Mouse (Mus musculus) MEL (cell line): ENCODE data around the gene Cd40. TPM values are rescaled to one million over a fixed set of nuclear protein-coding genes. Genes with fewer than 3 reads are reported as not detected.

ENCODE experiments used
- DNase-seq: peaks from one replicate; pipeline ENCODE4 v3.0.0; 2011; ENCODE audit warnings: low read depth, low spot score
- H3K27ac ChIP-seq: 2 replicates; pipeline ENCODE4 v1.5.1; 2012; ENCODE audit warnings: low read depth, mild to moderate bottlenecking, control low read depth, low read length, moderate library complexity; ENCODE audit not compliant: control insufficient read depth
- H3K27me3 ChIP-seq, 2 experiments: fragments of 150-350 bp in 1 of 2; sonication (generic) in 1 of 2; 2 replicates each; pipeline ENCODE4 v1.6.1; 2012; ENCODE audit warnings: low read length in 2 of 2, mild to moderate bottlenecking in 2 of 2, improper control_type of control experiment in 1 of 2, moderate library complexity in 1 of 2; ENCODE audit not compliant: insufficient read depth in 2 of 2, control insufficient read depth in 1 of 2
- H3K36me3 ChIP-seq, 2 experiments: 2 replicates each; pipeline ENCODE4 v1.6.1; 2012 to 2014; ENCODE audit warnings: low read length in 2 of 2, improper control_type of control experiment in 1 of 2, inconsistent platforms in 1 of 2, mild to moderate bottlenecking in 1 of 2; ENCODE audit not compliant: insufficient read depth in 2 of 2, control insufficient read depth in 1 of 2
- H3K4me1 ChIP-seq, 2 experiments: fragments of 150-350 bp in 1 of 2; sonication (generic) in 1 of 2; 2 replicates each; pipeline ENCODE4 v1.6.1; 2012; ENCODE audit warnings: low read length in 2 of 2, improper control_type of control experiment in 1 of 2, mild to moderate bottlenecking in 1 of 2; ENCODE audit not compliant: insufficient read depth in 2 of 2, control insufficient read depth in 1 of 2
- H3K4me3 ChIP-seq, 2 experiments: fragments of 150-350 bp in 1 of 2; sonication (generic) in 1 of 2; 2 replicates each; pipeline ENCODE4 v1.5.1; 2012; ENCODE audit warnings: low read depth in 2 of 2, low read length in 2 of 2, mild to moderate bottlenecking in 2 of 2, moderate library complexity in 2 of 2, control low read depth in 1 of 2, improper control_type of control experiment in 1 of 2; ENCODE audit not compliant: control insufficient read depth in 1 of 2, insufficient read depth in 1 of 2
- H3K79me2 ChIP-seq: 2 replicates; pipeline ENCODE4 v1.6.1; 2012; ENCODE audit warnings: mild to moderate bottlenecking, low read length, moderate library complexity; ENCODE audit not compliant: control insufficient read depth, poor library complexity, insufficient read depth
- H3K9ac ChIP-seq: 2 replicates; pipeline ENCODE4 v1.6.1; 2012; ENCODE audit warnings: low read depth, mild to moderate bottlenecking, control low read depth, low read length, moderate library complexity; ENCODE audit not compliant: control insufficient read depth, poor library complexity, severe bottlenecking
- H3K9me3 ChIP-seq: fragments of 150-350 bp; sonication (generic); replicated peaks from 2 replicates; pipeline ENCODE4 v1.6.1; 2012; ENCODE audit warnings: mild to moderate bottlenecking, low read length, improper control_type of control experiment, moderate library complexity; ENCODE audit not compliant: insufficient read depth
- BHLHE40 ChIP-seq: IDR thresholded peaks from 2 replicates; pipeline ENCODE4 v1.6.1; 2012; ENCODE audit warnings: low read depth, mild to moderate bottlenecking, inconsistent platforms, low read length, improper control_type of control experiment, borderline replicate concordance
- CHD1 ChIP-seq: IDR thresholded peaks from 2 replicates; pipeline ENCODE4 v1.6.1; 2012; ENCODE audit warnings: low read depth, mild to moderate bottlenecking, inconsistent platforms, low read length, improper control_type of control experiment
- E2F4 ChIP-seq: IDR thresholded peaks from 2 replicates; pipeline ENCODE4 v1.6.1; 2011; ENCODE audit warnings: low read depth, low read length, improper control_type of control experiment, borderline replicate concordance
- ELF1 ChIP-seq: IDR thresholded peaks from 2 replicates; pipeline ENCODE4 v1.6.1; 2014; ENCODE audit warnings: low read depth, mild to moderate bottlenecking, inconsistent platforms, low read length, improper control_type of control experiment, moderate library complexity
- EP300 ChIP-seq, 2 experiments: IDR thresholded peaks; 2 replicates each; pipeline ENCODE4 v1.6.1; 2011; ENCODE audit warnings: improper control_type of control experiment in 2 of 2, low read length in 2 of 2, low read depth in 1 of 2, mild to moderate bottlenecking in 1 of 2
- ETS1 ChIP-seq: IDR thresholded peaks from 2 replicates; pipeline ENCODE4 v1.6.1; 2012; ENCODE audit warnings: low read depth, mild to moderate bottlenecking, inconsistent platforms, low read length, improper control_type of control experiment, moderate library complexity
- GABPA ChIP-seq: IDR thresholded peaks from 2 replicates; pipeline ENCODE4 v1.6.1; 2012; ENCODE audit warnings: low read depth, mild to moderate bottlenecking, inconsistent platforms, low read length, improper control_type of control experiment, moderate library complexity
- GATA1 ChIP-seq: IDR thresholded peaks from 2 replicates; pipeline ENCODE4 v1.6.1; 2011; ENCODE audit warnings: low read depth, low read length, improper control_type of control experiment
- MAFK ChIP-seq: IDR thresholded peaks from 2 replicates; pipeline ENCODE4 v1.6.1; 2011; ENCODE audit warnings: low read depth, mild to moderate bottlenecking, low read length, improper control_type of control experiment, borderline replicate concordance
- MAX ChIP-seq: IDR thresholded peaks from 2 replicates; pipeline ENCODE4 v1.6.1; 2011; ENCODE audit warnings: low read length, improper control_type of control experiment
- MAZ ChIP-seq: IDR thresholded peaks from 2 replicates; pipeline ENCODE4 v1.6.1; 2012; ENCODE audit warnings: low read depth, mild to moderate bottlenecking, inconsistent platforms, low read length, improper control_type of control experiment
- MYB ChIP-seq: IDR thresholded peaks from 2 replicates; pipeline ENCODE4 v1.6.1; 2011; ENCODE audit warnings: mild to moderate bottlenecking, low read depth, low read length, improper control_type of control experiment
- MYC ChIP-seq: IDR thresholded peaks from 2 replicates; pipeline ENCODE4 v1.6.1; 2011; ENCODE audit warnings: low read depth, mild to moderate bottlenecking, low read length, improper control_type of control experiment, moderate library complexity
- NELFE ChIP-seq: IDR thresholded peaks from 2 replicates; pipeline ENCODE4 v1.6.1; 2011; ENCODE audit warnings: low read depth, low read length, improper control_type of control experiment
- POLR2A ChIP-seq, 2 experiments: IDR thresholded peaks; 2 replicates each; pipeline ENCODE4 v1.6.1; 2011 to 2012; ENCODE audit warnings: low read length in 2 of 2, mild to moderate bottlenecking in 2 of 2, control low read depth in 1 of 2, improper control_type of control experiment in 1 of 2, low read depth in 1 of 2, moderate library complexity in 1 of 2; ENCODE audit not compliant: control insufficient read depth in 1 of 2, insufficient read depth in 1 of 2, poor library complexity in 1 of 2
- RAD21 ChIP-seq: IDR thresholded peaks from 2 replicates; pipeline ENCODE4 v1.6.1; 2011; ENCODE audit warnings: mild to moderate bottlenecking, low read depth, low read length, improper control_type of control experiment
- RCOR1 ChIP-seq: IDR thresholded peaks from 2 replicates; pipeline ENCODE4 v1.6.1; 2012; ENCODE audit warnings: low read depth, mild to moderate bottlenecking, inconsistent platforms, low read length, improper control_type of control experiment
- SMC3 ChIP-seq: IDR thresholded peaks from 2 replicates; pipeline ENCODE4 v1.6.1; 2011; ENCODE audit warnings: low read depth, low read length, improper control_type of control experiment
- TAL1 ChIP-seq: IDR thresholded peaks from 2 replicates; pipeline ENCODE4 v1.6.1; 2012; ENCODE audit warnings: mild to moderate bottlenecking, inconsistent platforms, low read length, moderate library complexity, mixed read lengths
- UBTF ChIP-seq: IDR thresholded peaks from 2 replicates; pipeline ENCODE4 v1.6.1; 2012; ENCODE audit warnings: low read depth, mild to moderate bottlenecking, inconsistent platforms, low read length, improper control_type of control experiment, moderate library complexity, borderline replicate concordance; ENCODE audit not compliant: insufficient read depth
- USF2 ChIP-seq, 2 experiments: IDR thresholded peaks; 2 replicates each; pipeline ENCODE4 v1.6.1; 2011 to 2012; ENCODE audit warnings: improper control_type of control experiment in 2 of 2, low read length in 2 of 2, borderline replicate concordance in 1 of 2, inconsistent platforms in 1 of 2, low read depth in 1 of 2, mild to moderate bottlenecking in 1 of 2; ENCODE audit not compliant: insufficient read depth in 1 of 2
- ZMIZ1 ChIP-seq: IDR thresholded peaks from 2 replicates; pipeline ENCODE4 v1.6.1; 2012; ENCODE audit warnings: low read depth, mild to moderate bottlenecking, inconsistent platforms, low read length, improper control_type of control experiment, moderate library complexity
- ZNF384 ChIP-seq: IDR thresholded peaks from 2 replicates; pipeline ENCODE4 v1.6.1; 2012; ENCODE audit warnings: low read depth, mild to moderate bottlenecking, inconsistent platforms, low read length, improper control_type of control experiment
- polyA plus RNA-seq, 2 experiments: library from polyadenylated mRNA; stranded (reverse) in 1 of 2; unstranded in 1 of 2; fragments of >175 nt in 1 of 2; fragments of >200 nt in 1 of 2; gene quantifications; 2 replicates each; pipeline versions ENCODE4 v1.2.1 to v1.2.4; 2012; ENCODE audit warnings: low replicate concordance in 2 of 2, low read depth in 1 of 2; ENCODE audit not compliant: insufficient read length in 2 of 2, insufficient read depth in 1 of 2, missing spikeins in 1 of 2
- total RNA-seq: library from RNA; depleted of rRNA; stranded (reverse); fragments of 300-350 nt; gene quantifications from 2 replicates; pipeline ENCODE4 v1.2.3, GENCODE M21; 2012

Gene Cd40
- total and polyA plus RNA-seq, 3 experiments, result 0.08 TPM; not detected in 2

- Histone ChIP-seq H3K9ac (no peak overlapping the region), H3K36me3 (peaks cover 4 to 24% of the 10 kb centered on the region in 2 experiments; a peak in 3 of 4 replicates), H3K9me3 (no peaks in the 10 kb centered on the region), H3K4me1 (peaks cover 0 to 3% of the 10 kb centered on the region in 2 experiments; a peak in 1 of 4 replicates), H3K4me3 (no peak overlapping the region), H3K27me3 (no peaks in the 10 kb centered on the region), H3K27ac (no peak overlapping the region), H3K79me2 (no peaks in the 10 kb centered on the region)
- no peak for TF ChIP-seq RCOR1
- TF ChIP-seq CHD1, result no peak
- no peak for TF ChIP-seq MAX
- no peak for TF ChIP-seq POLR2A (IDR thresholded peaks at IDR 0.05; ENCODE audit: control insufficient read depth in 1 of 2, insufficient read depth in 1 of 2, low read depth in 1 of 2, low read length in 2 of 2, poor library complexity in 1 of 2)
- TF ChIP-seq EP300 (IDR thresholded peaks at IDR 0.05; ENCODE audit: low read depth in 1 of 2, low read length in 2 of 2), result no peak
- TF ChIP-seq ZNF384, result no peak
- no peak for TF ChIP-seq GABPA
- no peak for TF ChIP-seq MYC
- no peak for TF ChIP-seq MAFK
- TF ChIP-seq NELFE, result no peak
- TF ChIP-seq TAL1, result no peak
- TF ChIP-seq ZMIZ1, result no peak
- no peak for TF ChIP-seq ELF1
- TF ChIP-seq BHLHE40, result no peak
- no peak for TF ChIP-seq ETS1
- no peak for TF ChIP-seq UBTF
- no peak for TF ChIP-seq SMC3
- no peak for TF ChIP-seq USF2 (IDR thresholded peaks at IDR 0.05; ENCODE audit: borderline replicate concordance in 1 of 2, insufficient read depth in 1 of 2, low read depth in 1 of 2, low read length in 2 of 2)
- TF ChIP-seq MAZ, result no peak
- no peak for TF ChIP-seq MYB
- no peak for DNase-seq
Measured at GRCm38 (mm10) chr2:165007986-165008385, 47.4 kb upstream of the Cd40 start.

GRCm38 (mm10) chr2:165009161-165009560 is 46.3 kb upstream of the Cd40 start:
- Histone ChIP-seq H3K36me3 (peaks cover 4 to 24% of the 10 kb centered on the region in 2 experiments; a peak in 3 of 4 replicates), H3K79me2 (no peaks in the 10 kb centered on the region; the same call in 1 of the 2 replicates), H3K4me1 (peaks cover 0 to 3% of the 10 kb centered on the region in 2 experiments; a peak in 1 of 4 replicates), H3K9me3 (no peaks in the 10 kb centered on the region), H3K4me3 (no peak overlapping the region), H3K27me3 (no peaks in the 10 kb centered on the region), H3K27ac (no peak overlapping the region), H3K9ac (no peak overlapping the region)
- TF ChIP-seq E2F4, result no peak
- no peak for TF ChIP-seq MYC
- no peak for TF ChIP-seq GATA1
- no peak for TF ChIP-seq RAD21
- TF ChIP-seq MAZ, result no peak
- no peak for DNase-seq
